1 mouse cellular context compared by ENCODE assay signal in genomic region chr11:23008181-23008823, GRCm38 (mm10).
TF ChIP-seq lines count a peak whose summit lies in the region.

No protein-coding gene starts in this region.

TF ChIP-seq in CH12.LX, 34 proteins besides CTCF, POLR2A, EP300 and RAD21:
- peak; percentile 47; the same call in 1 of the 2 replicates for TF ChIP-seq NRF1 (IDR thresholded peaks at IDR 0.05; ENCODE audit: low read depth, low read length)
- peak; percentile 22; the same call in 1 of the 2 replicates for TF ChIP-seq IRF4 (IDR thresholded peaks at IDR 0.05; ENCODE audit: low read depth, low read length)
- no peak for TF ChIP-seq BHLHE40 (IDR thresholded peaks at IDR 0.05; ENCODE audit: low read depth, low read length)
- peak; percentile 48; the same call in 1 of the 2 replicates for TF ChIP-seq TCF12 (IDR thresholded peaks at IDR 0.05; ENCODE audit: low read depth, low read length)
- TF ChIP-seq CHD2 (IDR thresholded peaks at IDR 0.05; ENCODE audit: low read length): peak; percentile 11; the same call in 1 of the 2 replicates
- no peak for TF ChIP-seq ELF1 (IDR thresholded peaks at IDR 0.05; ENCODE audit: low read depth, low read length)
- TF ChIP-seq MYC (IDR thresholded peaks at IDR 0.05; ENCODE audit: low read depth, low read length): no peak
- peak; percentile 99 for TF ChIP-seq MXI1 (IDR thresholded peaks at IDR 0.05; ENCODE audit: low read depth, low read length)
- peak; percentile 99 for TF ChIP-seq SIN3A (IDR thresholded peaks at IDR 0.05; ENCODE audit: low read length)
- TF ChIP-seq UBTF (IDR thresholded peaks at IDR 0.05; ENCODE audit: low read depth, low read length): peak; percentile 62; the same call in 1 of the 2 replicates
- TF ChIP-seq NELFE (IDR thresholded peaks at IDR 0.05; ENCODE audit: low read depth, low read length): peak; percentile 64
